Mouse (Mus musculus) embryonic facial prominence, embryonic 11.5 days (tissue): ENCODE measurements around the gene Hcls1. TPM values are rescaled to one million over a fixed set of nuclear protein-coding genes. Genes with fewer than 3 reads are reported as not detected.

ENCODE experiments used
- ATAC-seq: fragments of 200-750 bp; cut with Nextera tagmentation; replicated peaks from 2 replicates; pipeline ENCODE4 v1.8.0; 2017; ENCODE audit warnings: low read depth; ENCODE audit not compliant: insufficient number of reproducible peaks, low FRiP score, low TSS enrichment
- DNase-seq: peaks from one replicate; pipeline ENCODE4 v3.0.0-alpha.2; 2015; ENCODE audit warnings: low spot score
- H3K27ac ChIP-seq: fragments of 300-500 bp; sonication (generic); replicated peaks from 2 replicates; pipeline ENCODE4 v1.5.1; 2014; ENCODE audit warnings: mild to moderate bottlenecking, low read depth, low read length, control low read depth
- H3K27me3 ChIP-seq: fragments of 300-500 bp; sonication (generic); 2 replicates; pipeline ENCODE4 v1.6.1; 2014; ENCODE audit warnings: mild to moderate bottlenecking, low read length, moderate library complexity, mixed read lengths; ENCODE audit not compliant: control insufficient read depth, insufficient read depth
- H3K36me3 ChIP-seq: fragments of 300-500 bp; sonication (generic); replicated peaks from 2 replicates; pipeline ENCODE4 v1.6.1; 2014; ENCODE audit warnings: low read depth, mild to moderate bottlenecking, low read length, moderate library complexity, mixed read lengths; ENCODE audit not compliant: control insufficient read depth, insufficient read depth
- H3K4me1 ChIP-seq: fragments of 300-500 bp; sonication (generic); 2 replicates; pipeline ENCODE4 v1.6.1; 2014; ENCODE audit warnings: low read length, mixed read lengths; ENCODE audit not compliant: control insufficient read depth, insufficient read depth
- H3K4me2 ChIP-seq: fragments of 300-500 bp; sonication (generic); 2 replicates; pipeline ENCODE4 v1.6.1; 2014; ENCODE audit warnings: low read depth, mild to moderate bottlenecking, control low read depth, low read length, moderate library complexity
- H3K4me3 ChIP-seq: fragments of 300-500 bp; sonication (generic); 2 replicates; pipeline ENCODE4 v1.5.1; 2014; ENCODE audit warnings: low read depth, low read length, control low read depth
- H3K9ac ChIP-seq: fragments of 300-500 bp; sonication (generic); replicated peaks from 2 replicates; pipeline ENCODE4 v1.6.1; 2014; ENCODE audit warnings: mild to moderate bottlenecking, control low read depth, low read length
- H3K9me3 ChIP-seq: fragments of 300-500 bp; sonication (generic); replicated peaks from 2 replicates; pipeline ENCODE4 v1.6.1; 2016; ENCODE audit warnings: mild to moderate bottlenecking, low read length, inconsistent platforms, mixed read lengths; ENCODE audit not compliant: control insufficient read depth
- WGBS: fragments of 180-500 bp; shearing (Covaris S2); extraction: QIAGEN DNeasy Blood & Tissue Kit; methylation state at CpG from one replicate; pipeline ENCODE4 v1.1.7; 2014; 5-methylcytosine and 5-hydroxymethylcytosine counted together
- polyA plus RNA-seq: library from polyadenylated mRNA; unstranded; fragments of >200 nt; fragmentation: Nextera tagmentation; extraction: Ambion mirVana; gene quantifications from 2 replicates; pipeline ENCODE4 v1.2.1, GENCODE M21; 2014

The Hcls1 gene
- polyA plus RNA-seq, 1 experiment from 2014 or later: 1.4 TPM

DNA sequence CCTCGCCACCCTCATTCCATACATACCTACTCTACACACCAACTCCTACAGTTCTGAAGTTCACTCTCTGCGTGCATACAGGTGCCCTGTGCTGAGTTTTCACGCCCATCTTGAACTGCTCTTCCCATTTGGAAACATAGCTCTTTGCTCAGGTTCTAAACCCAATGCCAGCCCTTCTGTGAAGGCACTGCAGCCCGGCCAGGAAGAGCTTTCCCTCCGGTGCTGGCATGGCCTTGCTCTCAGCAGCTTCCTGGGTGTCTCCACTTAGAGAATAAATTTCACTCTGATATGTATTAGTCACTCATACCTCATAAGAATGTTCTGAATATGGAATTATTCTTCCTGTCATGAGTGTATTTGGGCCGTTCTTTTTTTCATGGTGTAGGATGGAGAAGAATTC lies 9.4 kb upstream of the Hcls1 start:
- Histone ChIP-seq H3K4me1 (no peaks in the 10 kb centered on the region), H3K4me3 (no peak overlapping the region), H3K4me2 (no peak overlapping the region), H3K36me3 (peaks cover 6% of the 10 kb centered on the region), H3K9me3 (no peaks in the 10 kb centered on the region), H3K27ac (no peak overlapping the region), H3K9ac (no peak overlapping the region), H3K27me3 (no peaks in the 10 kb centered on the region)
- WGBS: 96% methylated on average over 6 of the region's 6 CpGs
- DNase-seq (no peak), ATAC-seq (no peak)

DNA sequence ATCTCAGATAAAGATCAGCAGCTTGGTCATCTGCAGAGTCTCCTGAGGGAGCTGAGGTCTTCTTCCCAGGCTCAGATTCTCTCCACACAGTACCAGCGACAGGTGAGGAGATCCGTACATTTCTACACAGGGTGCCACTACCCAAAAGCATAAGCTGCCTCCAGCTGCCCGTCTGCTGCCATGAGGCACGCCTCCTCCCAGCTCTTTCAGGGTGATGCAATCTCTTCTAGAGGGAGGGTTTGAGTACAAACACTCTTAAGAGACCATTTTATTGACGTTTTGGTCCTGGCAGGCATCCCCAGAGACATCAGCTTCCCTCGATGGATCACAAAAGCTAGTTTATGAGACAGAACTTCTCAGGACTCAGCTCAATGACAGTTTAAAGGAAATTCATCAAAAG lies 9.0 kb upstream of the Hcls1 start:
- H3K9me3 ChIP-seq: no peaks in the 10 kb centered on the region
- no peaks in the 10 kb centered on the region for H3K27me3 ChIP-seq
- WGBS: 87% methylated on average over 6 of the region's 6 CpGs
- no peaks in the 10 kb centered on the region for H3K4me1 ChIP-seq
- no peak for DNase-seq
- no peak overlapping the region for H3K27ac ChIP-seq
- no peak overlapping the region for H3K4me3 ChIP-seq
- H3K36me3 ChIP-seq: peaks cover 6% of the 10 kb centered on the region
- ATAC-seq: no peak
- no peak overlapping the region for H3K9ac ChIP-seq
- no peak overlapping the region for H3K4me2 ChIP-seq

DNA sequence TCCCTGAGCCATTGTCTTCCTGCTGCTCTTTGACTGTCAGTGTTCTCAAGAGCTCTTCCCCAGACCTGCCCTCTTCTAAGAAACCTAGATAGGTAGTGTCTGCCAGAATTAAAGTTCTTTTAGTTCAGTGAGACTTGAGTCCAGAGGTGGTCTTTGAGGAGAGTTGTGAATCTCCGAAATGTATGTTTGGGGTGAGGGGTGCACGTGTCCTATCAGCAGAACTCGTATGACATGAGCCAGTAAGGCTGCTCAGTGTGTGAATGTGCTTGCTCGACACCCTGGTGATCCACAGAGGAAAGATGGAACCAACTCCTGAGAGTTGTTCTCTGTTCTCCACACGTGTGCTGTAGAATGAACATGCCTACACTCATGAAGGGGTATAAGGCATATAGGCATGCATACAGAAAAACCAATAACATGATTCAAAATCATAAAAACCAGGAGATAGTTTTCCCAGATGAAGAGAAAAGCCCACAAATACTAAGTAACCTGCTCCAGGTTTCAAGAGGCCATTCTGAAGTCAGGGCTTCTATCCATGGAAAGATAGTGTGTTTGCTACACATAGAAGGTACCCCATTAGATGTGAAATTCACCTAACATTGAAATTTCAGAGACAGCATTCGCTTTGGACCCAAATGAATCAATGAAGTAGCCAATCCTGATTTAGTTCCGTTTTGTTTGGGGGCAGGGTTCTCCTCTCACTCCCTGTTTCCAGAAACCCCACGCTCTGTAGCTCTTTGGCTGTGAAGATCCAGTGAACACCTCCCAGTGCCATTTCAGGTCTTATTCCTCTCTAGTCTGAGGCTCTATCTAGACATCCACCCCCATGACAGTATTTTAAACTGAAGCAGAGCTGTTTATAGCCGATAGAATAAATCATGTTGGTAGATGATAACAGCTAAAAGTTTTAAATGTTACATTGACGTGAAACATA lies 8.0 kb upstream of the Hcls1 start:
- no peaks in the 10 kb centered on the region for H3K27me3 ChIP-seq
- no peak overlapping the region for H3K4me3 ChIP-seq
- no peak overlapping the region for H3K27ac ChIP-seq
- WGBS: 95% methylated on average over 10 of the region's 10 CpGs
- no peaks in the 10 kb centered on the region for H3K4me1 ChIP-seq
- H3K4me2 ChIP-seq: no peak overlapping the region
- no peak overlapping the region for H3K9ac ChIP-seq
- ATAC-seq (no peak), DNase-seq (no peak)
- H3K36me3 ChIP-seq: peaks cover 6% of the 10 kb centered on the region
- no peaks in the 10 kb centered on the region for H3K9me3 ChIP-seq

DNA sequence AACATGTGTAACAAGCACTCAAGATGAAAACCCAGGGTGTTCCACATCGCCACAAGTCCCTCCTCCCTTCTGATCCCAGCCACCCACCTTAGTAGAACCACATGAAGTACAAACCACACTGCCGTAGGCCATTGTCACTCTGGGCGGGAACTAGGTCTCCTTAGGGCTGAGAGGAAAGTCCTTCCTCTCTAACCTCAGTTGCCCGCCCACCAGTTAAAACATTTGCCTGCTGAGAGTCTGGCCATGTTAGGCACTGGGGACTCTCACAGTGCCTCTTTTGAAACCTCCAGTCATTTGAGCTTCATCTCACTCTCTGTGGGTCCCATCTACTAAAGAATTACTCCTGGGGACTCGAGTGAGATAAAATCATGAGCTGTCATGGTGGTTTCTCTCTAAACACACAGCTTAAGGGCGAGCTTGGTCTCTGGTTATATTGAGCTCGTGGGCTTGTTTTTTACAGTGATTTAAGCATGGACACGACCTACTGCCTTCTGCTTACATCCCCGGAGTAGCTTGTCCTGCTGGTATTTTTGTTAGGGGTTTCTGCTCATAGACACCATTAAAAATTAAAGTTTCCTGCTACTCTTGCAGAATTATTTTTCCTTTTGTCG lies 7.2 kb upstream of the Hcls1 start:
- Histone ChIP-seq H3K4me3 (no peak overlapping the region), H3K9ac (no peak overlapping the region), H3K27ac (no peak overlapping the region), H3K36me3 (peaks cover 6% of the 10 kb centered on the region), H3K9me3 (no peaks in the 10 kb centered on the region), H3K4me1 (no peaks in the 10 kb centered on the region), H3K4me2 (no peak overlapping the region), H3K27me3 (no peaks in the 10 kb centered on the region)
- DNase-seq (no peak), ATAC-seq (no peak)
- 83% methylated on average over 10 of the region's 10 CpGs for WGBS

DNA sequence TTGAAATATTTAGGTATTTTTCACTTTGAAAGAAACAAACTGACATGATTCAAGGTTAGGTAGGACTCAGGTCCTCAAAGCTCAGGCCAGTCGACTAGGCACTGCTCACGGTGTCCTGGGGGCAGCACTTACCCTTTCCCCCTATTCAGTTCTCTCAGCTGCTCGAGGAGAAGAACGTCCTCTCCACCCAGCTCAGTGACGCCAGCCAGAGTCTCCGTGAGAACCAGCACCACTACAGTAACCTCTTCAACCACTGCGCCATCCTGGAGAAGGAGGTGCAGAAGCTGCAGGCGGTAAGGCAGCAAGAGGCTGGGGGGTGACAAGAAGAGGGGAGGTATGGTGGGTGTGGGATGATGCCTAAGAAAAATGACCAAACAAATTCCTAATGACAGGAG lies 6.7 kb upstream of the Hcls1 start:
- Histone ChIP-seq H3K9ac (no peak overlapping the region), H3K9me3 (no peaks in the 10 kb centered on the region), H3K36me3 (peaks cover 6% of the 10 kb centered on the region), H3K27me3 (no peaks in the 10 kb centered on the region), H3K4me1 (no peaks in the 10 kb centered on the region), H3K4me3 (no peak overlapping the region), H3K27ac (no peak overlapping the region), H3K4me2 (no peak overlapping the region)
- DNase-seq (no peak), ATAC-seq (no peak)
- WGBS: 88% methylated on average over 8 of the region's 8 CpGs

DNA sequence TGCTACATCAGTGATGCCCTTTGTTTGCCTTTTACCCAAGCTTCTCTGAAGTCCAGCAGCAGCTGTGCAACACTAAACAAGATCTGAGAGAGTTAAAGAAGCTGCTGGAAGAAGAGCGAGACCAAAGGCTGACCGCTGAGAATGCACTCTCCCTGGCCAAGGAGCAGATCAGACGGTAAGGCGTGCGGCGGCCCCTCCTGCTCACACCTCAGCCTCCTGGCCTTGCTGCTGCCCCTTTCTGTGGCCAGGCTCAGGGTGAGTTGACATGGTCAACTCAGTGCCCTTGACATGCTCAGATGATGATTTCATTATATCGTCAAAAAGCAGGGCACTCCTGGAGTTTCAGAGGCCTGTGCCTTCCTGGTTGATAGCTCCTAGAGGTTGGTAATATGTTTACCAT lies 5.6 kb upstream of the Hcls1 start:
- Histone ChIP-seq H3K4me2 (no peak overlapping the region), H3K27ac (no peak overlapping the region), H3K36me3 (peaks cover 6% of the 10 kb centered on the region), H3K4me3 (no peak overlapping the region), H3K27me3 (no peaks in the 10 kb centered on the region), H3K9me3 (no peaks in the 10 kb centered on the region), H3K9ac (no peak overlapping the region), H3K4me1 (no peaks in the 10 kb centered on the region)
- ATAC-seq: no peak
- 95% methylated on average over 7 of the region's 7 CpGs for WGBS
- no peak for DNase-seq

DNA sequence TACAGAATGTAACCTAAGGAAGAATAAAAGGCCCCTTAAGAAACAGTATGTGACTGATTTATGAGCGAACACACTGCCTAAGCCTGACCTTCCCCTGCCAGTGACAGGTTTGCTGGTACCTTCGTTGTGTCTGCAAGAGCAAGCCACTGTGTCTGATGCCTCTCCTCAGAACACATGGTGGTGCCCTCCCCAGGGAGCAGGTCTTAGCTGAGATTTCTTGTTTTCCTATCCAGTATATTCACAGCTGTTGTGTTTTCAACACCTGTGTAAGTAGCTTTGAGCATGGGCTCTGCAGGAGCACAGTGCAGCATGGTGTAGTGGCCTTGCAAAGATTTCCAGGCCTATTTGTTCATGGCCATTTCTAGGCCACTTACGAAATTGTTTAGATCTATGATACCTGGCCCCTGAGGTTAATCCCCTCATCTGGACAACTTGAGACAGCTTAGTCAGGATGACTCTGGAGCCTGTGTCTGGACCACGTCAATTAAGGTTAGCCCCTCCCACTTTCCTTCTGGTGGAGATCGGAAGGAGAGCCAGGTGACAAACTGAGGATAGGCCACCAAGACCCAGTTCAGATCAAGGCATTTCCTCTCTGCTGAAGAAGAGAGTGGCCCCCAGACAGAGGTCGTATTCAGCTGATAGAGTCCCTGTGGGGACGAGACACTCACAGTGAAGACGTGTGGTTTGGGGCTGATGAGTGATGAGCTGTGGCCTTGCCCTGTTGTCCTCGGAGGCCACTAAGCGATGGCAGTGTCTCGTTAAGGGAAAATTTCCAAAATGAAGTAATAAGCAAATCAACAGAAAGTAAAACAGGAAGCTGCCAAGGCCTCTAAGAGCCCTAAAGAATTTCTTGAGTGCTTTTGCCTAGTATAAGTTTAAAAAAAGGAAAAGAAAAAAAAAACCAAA lies 4.3 kb upstream of the Hcls1 start:
- Histone ChIP-seq H3K9ac (no peak overlapping the region), H3K36me3 (peaks cover 6% of the 10 kb centered on the region), H3K27me3 (no peaks in the 10 kb centered on the region), H3K4me3 (no peak overlapping the region), H3K9me3 (no peaks in the 10 kb centered on the region), H3K4me2 (no peak overlapping the region), H3K27ac (no peak overlapping the region), H3K4me1 (no peaks in the 10 kb centered on the region)
- ATAC-seq: no peak
- 75% methylated on average over 11 of the region's 11 CpGs for WGBS
- no peak for DNase-seq
